Mouse (Mus musculus): ENCODE results near the gene Ltbp2. TPM values are rescaled to one million over a fixed set of nuclear protein-coding genes. Genes with fewer than 3 reads are reported as not detected.

The Ltbp2 gene
- polyA plus RNA-seq, 1 experiment from 2014 or later = 2.9 TPM

DNA sequence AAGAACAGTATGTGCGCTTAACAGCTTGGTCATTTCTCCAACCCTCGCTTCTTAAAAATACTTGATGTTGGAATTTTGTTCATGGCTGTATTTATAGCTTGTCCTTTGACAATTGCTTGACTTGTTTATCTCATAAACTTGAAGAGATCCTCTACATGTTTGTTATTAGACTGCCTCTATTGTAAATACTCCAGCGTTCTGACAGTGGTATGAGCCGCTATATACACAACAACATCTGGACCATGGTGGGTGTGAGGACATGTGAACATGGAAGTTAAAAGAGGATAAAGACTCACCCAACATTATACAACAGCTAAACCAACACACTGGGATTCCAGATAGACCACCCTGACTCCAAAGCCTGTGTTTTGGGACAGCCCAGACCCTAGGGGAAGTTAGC lies 41.6 kb downstream of the Ltbp2 start:
- no peaks in the 10 kb centered on the region for H3K36me3 ChIP-seq (ENCODE audit: control insufficient read depth, insufficient read depth, low read length)
- WGBS = 86% methylated on average over 4 of the region's 4 CpGs
- H3K9me3 ChIP-seq (ENCODE audit: control insufficient read depth, low read length) = no peaks in the 10 kb centered on the region
- ATAC-seq (ENCODE audit: insufficient number of reproducible peaks, insufficient read depth, low FRiP score, low read depth) = no peak
- peaks cover 4 to 6% of the 10 kb centered on the region in 2 experiments; a peak in 1 of 4 replicates for H3K4me1 ChIP-seq (ENCODE audit: control insufficient read depth in 2 of 2, insufficient read depth in 2 of 2, low read length in 2 of 2)
- no peak overlapping the region for H3K4me2 ChIP-seq (ENCODE audit: low read length)
- H3K27ac ChIP-seq (replicated peaks in 1 of 2; ENCODE audit: control insufficient read depth in 1 of 2, insufficient read depth in 1 of 2, low read depth in 2 of 2, low read length in 2 of 2) = no peak overlapping the region
- no peak overlapping the region for H3K4me3 ChIP-seq (ENCODE audit: control insufficient read depth in 1 of 2, insufficient read depth in 1 of 2, low read depth in 1 of 2, low read length in 2 of 2)
- no peak overlapping the region for H3K9ac ChIP-seq (ENCODE audit: low read length)
- peaks cover 19% of the 10 kb centered on the region for H3K27me3 ChIP-seq (ENCODE audit: control insufficient read depth, insufficient read depth, low read length)

DNA sequence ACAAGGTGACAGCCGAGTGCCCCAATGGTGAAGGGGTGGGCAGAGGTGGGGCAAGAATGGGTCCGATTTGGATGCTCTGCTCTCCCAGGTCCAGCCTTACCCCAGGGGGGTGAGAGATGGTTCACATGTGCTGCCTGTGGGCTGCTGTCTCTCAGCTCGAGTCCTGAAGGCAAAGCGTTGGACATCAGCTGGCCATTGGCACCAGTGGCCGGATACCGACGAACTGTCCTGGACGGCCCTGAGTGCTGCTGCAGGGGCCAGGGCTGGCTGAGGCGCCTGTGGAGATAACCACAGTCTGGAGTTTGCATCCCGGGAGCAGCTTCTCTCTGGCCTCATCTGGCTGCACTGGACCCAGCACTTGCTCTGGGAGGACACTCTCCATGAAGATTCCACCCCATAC lies 44.7 kb downstream of the Ltbp2 start:
- Histone ChIP-seq H3K9ac (ENCODE audit: low read length) (no peak overlapping the region), H3K4me2 (ENCODE audit: low read length) (no peak overlapping the region), H3K27me3 (ENCODE audit: control insufficient read depth, insufficient read depth, low read length) (peaks cover 45% of the 10 kb centered on the region), H3K4me1 (ENCODE audit: control insufficient read depth in 2 of 2, insufficient read depth in 2 of 2, low read length in 2 of 2) (peaks cover 4 to 6% of the 10 kb centered on the region in 2 experiments; a peak in 1 of 4 replicates), H3K4me3 (ENCODE audit: control insufficient read depth in 1 of 2, insufficient read depth in 1 of 2, low read depth in 1 of 2, low read length in 2 of 2) (no peak overlapping the region), H3K36me3 (ENCODE audit: control insufficient read depth, insufficient read depth, low read length) (no peaks in the 10 kb centered on the region), H3K9me3 (ENCODE audit: control insufficient read depth, low read length) (no peaks in the 10 kb centered on the region), H3K27ac (replicated peaks in 1 of 2; ENCODE audit: control insufficient read depth in 1 of 2, insufficient read depth in 1 of 2, low read depth in 2 of 2, low read length in 2 of 2) (no peak overlapping the region)
- no peak for ATAC-seq (ENCODE audit: insufficient number of reproducible peaks, insufficient read depth, low FRiP score, low read depth)
- WGBS = 49% methylated on average over 10 of the region's 10 CpGs

GRCm38 (mm10) chr12:84831141-84831540 lies 45.2 kb downstream of the Ltbp2 start:
- Histone ChIP-seq H3K27ac (replicated peaks in 1 of 2; ENCODE audit: control insufficient read depth in 1 of 2, insufficient read depth in 1 of 2, low read depth in 2 of 2, low read length in 2 of 2) (no peak overlapping the region), H3K4me3 (ENCODE audit: control insufficient read depth in 1 of 2, insufficient read depth in 1 of 2, low read depth in 1 of 2, low read length in 2 of 2) (no peak overlapping the region), H3K4me1 (ENCODE audit: control insufficient read depth in 2 of 2, insufficient read depth in 2 of 2, low read length in 2 of 2) (peaks cover 4 to 6% of the 10 kb centered on the region in 2 experiments; a peak in 1 of 4 replicates), H3K4me2 (ENCODE audit: low read length) (no peak overlapping the region), H3K9me3 (ENCODE audit: control insufficient read depth, low read length) (no peaks in the 10 kb centered on the region), H3K36me3 (ENCODE audit: control insufficient read depth, insufficient read depth, low read length) (no peaks in the 10 kb centered on the region), H3K27me3 (ENCODE audit: control insufficient read depth, insufficient read depth, low read length) (peaks cover 49% of the 10 kb centered on the region), H3K9ac (ENCODE audit: low read length) (no peak overlapping the region)
- 42% methylated on average over 5 of the region's 5 CpGs for WGBS
- no peak for ATAC-seq (ENCODE audit: insufficient number of reproducible peaks, insufficient read depth, low FRiP score, low read depth)

GRCm38 (mm10) chr12:84830438-84830837 lies 45.9 kb downstream of the Ltbp2 start:
- Histone ChIP-seq H3K9me3 (ENCODE audit: control insufficient read depth, low read length) (no peaks in the 10 kb centered on the region), H3K4me1 (ENCODE audit: control insufficient read depth in 2 of 2, insufficient read depth in 2 of 2, low read length in 2 of 2) (peaks cover 4 to 6% of the 10 kb centered on the region in 2 experiments; a peak in 1 of 4 replicates), H3K27ac (replicated peaks in 1 of 2; ENCODE audit: control insufficient read depth in 1 of 2, insufficient read depth in 1 of 2, low read depth in 2 of 2, low read length in 2 of 2) (no peak overlapping the region), H3K27me3 (ENCODE audit: control insufficient read depth, insufficient read depth, low read length) (peaks cover 56% of the 10 kb centered on the region), H3K4me3 (ENCODE audit: control insufficient read depth in 1 of 2, insufficient read depth in 1 of 2, low read depth in 1 of 2, low read length in 2 of 2) (no peak overlapping the region), H3K36me3 (ENCODE audit: control insufficient read depth, insufficient read depth, low read length) (no peaks in the 10 kb centered on the region), H3K4me2 (ENCODE audit: low read length) (no peak overlapping the region), H3K9ac (ENCODE audit: low read length) (no peak overlapping the region)
- no peak for ATAC-seq (ENCODE audit: insufficient number of reproducible peaks, insufficient read depth, low FRiP score, low read depth)
- WGBS = 85% methylated on average over 5 of the region's 5 CpGs

DNA sequence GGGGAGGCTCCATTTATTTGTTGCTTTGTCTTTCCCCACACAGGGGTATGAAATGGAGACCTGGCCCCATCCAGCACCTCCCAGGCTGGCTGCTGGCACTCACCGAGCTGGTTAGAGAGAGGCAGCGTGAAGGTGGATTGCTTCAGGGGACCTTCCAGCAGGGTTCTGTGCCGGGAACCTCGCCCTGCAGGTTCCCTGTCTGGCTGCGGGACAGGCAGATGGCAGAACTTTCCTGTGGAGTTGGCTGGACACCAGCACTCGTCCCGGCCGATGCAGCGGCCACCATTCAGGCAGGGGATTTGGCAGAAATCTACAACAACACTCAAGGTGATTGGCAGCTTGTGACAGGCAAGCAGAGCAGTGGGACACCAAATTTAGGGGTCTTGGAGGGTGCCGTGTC lies 46.4 kb downstream of the Ltbp2 start:
- Histone ChIP-seq H3K27ac (replicated peaks in 1 of 2; ENCODE audit: control insufficient read depth in 1 of 2, insufficient read depth in 1 of 2, low read depth in 2 of 2, low read length in 2 of 2) (no peak overlapping the region), H3K27me3 (ENCODE audit: control insufficient read depth, insufficient read depth, low read length) (peaks cover 61% of the 10 kb centered on the region)
- no peak for ATAC-seq (ENCODE audit: insufficient number of reproducible peaks, insufficient read depth, low FRiP score, low read depth)

GRCm38 (mm10) chr12:84829109-84829724 lies 47.1 kb downstream of the Ltbp2 start:
- 78% methylated on average over 20 of the region's 20 CpGs for WGBS
- no peak for ATAC-seq (ENCODE audit: insufficient number of reproducible peaks, insufficient read depth, low FRiP score, low read depth)
- H3K4me2 ChIP-seq (ENCODE audit: low read length) = no peak overlapping the region
- H3K27ac ChIP-seq (replicated peaks in 1 of 2; ENCODE audit: control insufficient read depth in 1 of 2, insufficient read depth in 1 of 2, low read depth in 2 of 2, low read length in 2 of 2) = no peak overlapping the region
- H3K4me1 ChIP-seq (ENCODE audit: control insufficient read depth in 2 of 2, insufficient read depth in 2 of 2, low read length in 2 of 2) = peaks cover 4 to 6% of the 10 kb centered on the region in 2 experiments; a peak in 1 of 4 replicates
- H3K9ac ChIP-seq (ENCODE audit: low read length) = no peak overlapping the region
- peaks cover 64% of the 10 kb centered on the region for H3K27me3 ChIP-seq (ENCODE audit: control insufficient read depth, insufficient read depth, low read length)
- H3K9me3 ChIP-seq (ENCODE audit: control insufficient read depth, low read length) = no peaks in the 10 kb centered on the region
- H3K36me3 ChIP-seq (ENCODE audit: control insufficient read depth, insufficient read depth, low read length) = no peaks in the 10 kb centered on the region
- H3K4me3 ChIP-seq (ENCODE audit: control insufficient read depth in 1 of 2, insufficient read depth in 1 of 2, low read depth in 1 of 2, low read length in 2 of 2) = no peak overlapping the region

More for the DNA sequence above, 46.4 kb downstream of the Ltbp2 start:
- Histone ChIP-seq H3K9ac (ENCODE audit: low read length) (no peak overlapping the region), H3K4me2 (ENCODE audit: low read length) (no peak overlapping the region), H3K4me1 (ENCODE audit: control insufficient read depth in 2 of 2, insufficient read depth in 2 of 2, low read length in 2 of 2) (peaks cover 4 to 6% of the 10 kb centered on the region in 2 experiments; a peak in 1 of 4 replicates), H3K36me3 (ENCODE audit: control insufficient read depth, insufficient read depth, low read length) (no peaks in the 10 kb centered on the region), H3K9me3 (ENCODE audit: control insufficient read depth, low read length) (no peaks in the 10 kb centered on the region), H3K4me3 (ENCODE audit: control insufficient read depth in 1 of 2, insufficient read depth in 1 of 2, low read depth in 1 of 2, low read length in 2 of 2) (no peak overlapping the region)
- 61% methylated on average over 10 of the region's 10 CpGs for WGBS

DNA sequence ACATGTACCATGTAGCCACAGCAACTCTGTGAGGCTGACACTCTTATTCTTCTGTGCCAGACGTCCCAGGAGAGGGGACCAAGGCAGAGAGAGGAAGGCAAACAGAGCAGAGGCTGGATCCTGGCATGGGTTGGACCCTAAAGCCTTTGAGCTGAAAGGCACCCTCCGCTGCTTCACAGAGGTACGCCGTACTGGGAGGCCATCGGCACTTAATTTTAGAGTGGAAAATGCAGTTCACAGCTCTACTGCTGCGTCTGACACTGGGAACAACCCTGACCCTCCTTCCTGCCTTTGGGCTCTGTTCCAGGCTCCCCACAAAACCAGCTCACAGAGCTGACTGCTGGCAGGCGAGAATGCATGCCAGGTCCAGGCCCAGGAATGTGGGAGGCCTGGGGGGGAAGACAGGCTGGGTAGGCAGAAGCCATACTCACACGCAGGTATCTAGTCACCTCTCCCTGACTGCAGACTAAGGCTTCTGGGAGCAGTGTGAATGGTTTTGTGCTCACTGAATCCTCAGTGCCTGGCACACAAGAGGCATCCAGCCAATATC lies 48.9 kb downstream of the Ltbp2 start:
- ATAC-seq (ENCODE audit: insufficient number of reproducible peaks, insufficient read depth, low FRiP score, low read depth) = no peak
- Histone ChIP-seq H3K9ac (ENCODE audit: low read length) (no peak overlapping the region), H3K4me2 (ENCODE audit: low read length) (no peak overlapping the region), H3K4me1 (ENCODE audit: control insufficient read depth in 2 of 2, insufficient read depth in 2 of 2, low read length in 2 of 2) (peaks cover 4 to 6% of the 10 kb centered on the region in 2 experiments; a peak in 1 of 4 replicates), H3K36me3 (ENCODE audit: control insufficient read depth, insufficient read depth, low read length) (no peaks in the 10 kb centered on the region), H3K9me3 (ENCODE audit: control insufficient read depth, low read length) (no peaks in the 10 kb centered on the region), H3K4me3 (ENCODE audit: control insufficient read depth in 1 of 2, insufficient read depth in 1 of 2, low read depth in 1 of 2, low read length in 2 of 2) (no peak overlapping the region), H3K27ac (replicated peaks in 1 of 2; ENCODE audit: control insufficient read depth in 1 of 2, insufficient read depth in 1 of 2, low read depth in 2 of 2, low read length in 2 of 2) (no peak overlapping the region), H3K27me3 (ENCODE audit: control insufficient read depth, insufficient read depth, low read length) (peaks cover 69% of the 10 kb centered on the region)
- 47% methylated on average over 8 of the region's 8 CpGs for WGBS

Data from heart, embryonic 14.5 days (tissue).